ENCODE assay signal across 11 mouse cellular contexts in the genomic region with DNA sequence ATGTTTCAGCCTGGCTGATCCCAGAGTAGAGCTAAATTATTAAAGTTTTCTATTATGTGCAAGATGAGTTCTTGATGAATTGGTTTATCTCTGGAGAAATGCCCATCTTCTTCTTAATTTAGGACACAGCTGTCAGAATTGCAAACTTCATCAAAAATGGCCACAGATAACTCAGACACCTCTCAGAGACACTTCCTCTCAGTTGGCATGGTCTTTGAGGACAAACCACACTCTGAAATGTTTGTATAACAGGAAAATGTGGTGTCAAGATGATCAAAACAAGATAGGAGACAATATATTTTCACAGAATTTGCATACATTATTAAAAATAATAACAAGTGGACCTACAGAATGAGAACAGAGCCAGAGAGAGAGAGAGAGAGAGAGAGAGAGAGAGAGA. TPM values are rescaled to one million over a fixed set of nuclear protein-coding genes. Genes with fewer than 3 reads are reported as not detected.
"Had no signal": no experiment of that assay in that cellular context is flagged by ENCODE, and none has a peak within 500 bp of the region (broad histone marks: within the 10 kb centered on the region; RNA-seq: fewer than 3 reads in every experiment).

No protein-coding gene starts in this region.

- ATAC-seq: midbrain, embryonic 15.5 days had no signal

- DNase-seq: kidney, adult 2 months; kidney, postnatal 36 days; layer of hippocampus, postnatal 36 days; liver, embryonic 13.5 days; lung, adult 2 months; lung, postnatal 14 days; retina, postnatal 1 day; thymus, adult 18-20 months; thymus, postnatal 25 days had no signal

RNA-seq across cellular contexts. Expression of gene Icos, which starts 52.8 kb away (rescaled TPM):
- total RNA-seq: layer of hippocampus, postnatal 36 days had no signal
- polyA plus RNA-seq: midbrain, embryonic 15.5 days; neural tube, embryonic 13.5 days had no signal
